Mouse (Mus musculus) cerebellum, adult 2 months (tissue): ENCODE data around the gene Tanc1. TPM values are rescaled to one million over a fixed set of nuclear protein-coding genes. Genes with fewer than 3 reads are reported as not detected.

Experiments used
- DNase-seq, 2 experiments: peaks; one replicate each; pipeline ENCODE4 v3.0.0; 2021
- H3K27ac ChIP-seq: fragments of 200-500 bp; 2 replicates; pipeline ENCODE4 v1.5.1; 2012; ENCODE audit warnings: low read length, control low read depth, inconsistent platforms; ENCODE audit not compliant: insufficient read depth
- H3K27me3 ChIP-seq: fragments of 200-500 bp; 2 replicates; pipeline ENCODE4 v1.6.1; 2012; ENCODE audit warnings: inconsistent platforms, mild to moderate bottlenecking, low read length, moderate library complexity; ENCODE audit not compliant: control insufficient read depth, insufficient read depth
- H3K4me1 ChIP-seq: fragments of 200-500 bp; 2 replicates; pipeline ENCODE4 v1.6.1; 2011; ENCODE audit warnings: low read length; ENCODE audit not compliant: control insufficient read depth, insufficient read depth
- H3K4me3 ChIP-seq: fragments of 200-500 bp; replicated peaks from 2 replicates; pipeline ENCODE3; 2011; ENCODE audit warnings: mild to moderate bottlenecking, low read depth, low read length, control low read depth; ENCODE audit not compliant: insufficient read depth
- CTCF ChIP-seq: fragments of 200-500 bp; IDR thresholded peaks from 2 replicates; pipeline ENCODE4 v1.5.1; 2011; ENCODE audit warnings: low read depth, mild to moderate bottlenecking, control low read depth, low read length, moderate library complexity, borderline replicate concordance; ENCODE audit not compliant: insufficient read depth
- POLR2A ChIP-seq: fragments of 200-500 bp; IDR thresholded peaks from 2 replicates; pipeline ENCODE4 v1.6.1; 2011; ENCODE audit warnings: low read length, control low read depth, borderline replicate concordance; ENCODE audit not compliant: insufficient read depth
- WGBS: fragments of 180-500 bp; shearing (Covaris S2); methylation state at CpG from one replicate; pipeline ENCODE4 v1.1.7; 2018; 5-methylcytosine and 5-hydroxymethylcytosine counted together
- polyA plus RNA-seq: library from polyadenylated mRNA; depleted of rRNA; stranded (reverse); fragments of >200 nt; gene quantifications from 2 replicates; pipeline ENCODE4 v1.2.3, GENCODE M21; 2012; rRNA removed

Gene Tanc1
- polyA plus RNA-seq, 1 experiment: 40.7 TPM

DNA sequence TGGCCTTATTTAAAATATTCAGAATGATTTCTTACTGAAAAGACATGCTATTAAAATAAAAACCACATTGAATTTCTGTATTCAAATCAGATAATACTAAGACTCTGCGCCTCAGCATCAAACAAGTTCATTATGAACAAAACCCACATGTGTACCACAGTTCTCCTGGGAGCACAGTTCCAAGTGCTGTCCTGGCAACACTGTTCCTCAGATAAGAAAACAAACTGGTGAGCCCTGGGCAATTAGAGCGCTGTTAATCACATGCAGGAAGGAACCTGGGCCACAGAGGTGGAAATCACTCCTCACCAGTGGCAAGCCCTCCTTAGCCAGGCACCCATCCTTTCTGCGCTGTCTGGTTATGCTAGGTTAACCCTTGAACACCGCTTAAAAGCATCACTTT is 265.5 kb downstream of the Tanc1 start:
- no peak for DNase-seq
- Histone ChIP-seq H3K4me1 (no peaks in the 10 kb centered on the region), H3K27ac (no peak overlapping the region), H3K27me3 (no peaks in the 10 kb centered on the region), H3K4me3 (no peak overlapping the region)
- 93% methylated on average over 4 of the region's 4 CpGs for WGBS
- TF ChIP-seq POLR2A (no peak), CTCF (no peak)

DNA sequence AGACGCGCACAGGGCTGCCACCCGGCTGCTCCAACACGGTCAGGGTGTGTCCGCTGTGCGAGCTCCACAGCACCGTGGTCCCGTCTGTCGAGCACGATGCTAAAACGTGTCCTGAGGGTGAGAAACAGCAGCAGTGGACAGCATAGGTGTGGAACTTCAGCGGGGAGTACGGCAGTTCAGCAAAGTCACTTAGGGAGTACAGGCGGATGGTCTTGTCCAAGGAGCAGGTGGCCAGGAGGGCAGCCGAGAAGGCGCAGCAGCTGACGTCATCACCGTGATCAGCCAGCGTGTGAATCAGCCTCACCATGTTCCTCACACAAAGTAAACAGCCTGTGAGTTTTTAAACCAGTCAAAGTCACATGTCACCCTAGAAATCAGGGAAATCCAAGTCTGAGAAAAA is 266.4 kb downstream of the Tanc1 start:
- peak in 1 of 2 experiments; percentile 16 for DNase-seq
- Histone ChIP-seq H3K4me3 (no peak overlapping the region), H3K27me3 (no peaks in the 10 kb centered on the region), H3K27ac (no peak overlapping the region), H3K4me1 (no peaks in the 10 kb centered on the region)
- TF ChIP-seq POLR2A: no peak
- no peak for TF ChIP-seq CTCF
- WGBS: 70% methylated on average over 19 of the region's 19 CpGs

- TF ChIP-seq POLR2A (no peak), CTCF (no peak)
- Histone ChIP-seq H3K27me3 (no peaks in the 10 kb centered on the region), H3K27ac (no peak overlapping the region), H3K4me3 (no peak overlapping the region), H3K4me1 (no peaks in the 10 kb centered on the region)
- no peak for DNase-seq
- WGBS: 79% methylated on average over 6 of the region's 6 CpGs
Observed at GRCm38 (mm10) chr2:59881404-59881803, 269.6 kb downstream of the Tanc1 start.

DNA sequence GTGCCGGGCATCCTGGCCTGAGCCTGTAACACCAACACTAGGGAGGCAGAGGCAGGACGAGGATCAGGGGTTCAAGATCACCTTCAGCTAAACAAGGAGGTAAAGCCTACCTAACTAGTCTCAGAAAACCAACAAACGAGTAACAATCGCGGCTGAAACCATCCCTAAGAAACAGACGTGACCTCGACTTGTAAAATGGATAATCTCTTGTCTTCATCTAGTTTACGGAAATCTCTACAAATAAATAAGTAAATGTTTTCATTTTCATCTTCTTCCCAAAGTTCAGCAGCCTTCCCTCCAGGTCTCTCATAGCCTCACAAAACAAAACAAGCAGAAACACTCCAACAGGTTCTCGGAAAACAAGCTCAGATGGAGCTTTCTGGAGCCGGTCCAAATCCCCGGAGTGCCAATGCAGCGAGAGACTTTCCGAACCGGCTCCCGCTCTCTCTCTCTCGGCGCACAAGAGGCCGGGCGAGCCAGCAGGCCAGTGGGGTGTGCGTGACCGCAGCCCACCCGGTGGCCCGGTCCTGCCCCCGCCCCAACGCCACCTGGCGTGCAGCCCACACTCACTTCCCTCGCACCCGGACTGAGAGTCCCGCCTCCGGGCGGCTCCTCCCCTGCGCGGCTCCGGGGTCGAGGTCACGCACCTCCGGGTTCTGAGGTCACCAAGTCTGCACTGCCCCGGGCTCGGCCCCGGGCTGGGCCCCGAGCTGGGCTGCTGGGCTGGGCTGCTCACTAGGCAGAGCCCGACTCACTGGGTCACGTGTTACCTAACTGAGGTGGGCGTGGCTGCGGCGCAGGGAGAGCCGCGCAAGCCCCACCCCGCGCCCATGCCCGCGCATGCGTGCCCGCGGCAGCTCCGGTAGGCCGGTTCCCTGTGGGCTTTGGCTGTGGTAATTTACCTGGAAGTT is 270.2 kb downstream of the Tanc1 start, which contains the start of gene Wdsub1:
Gene Wdsub1 (minus strand): TSS at position 761 of the 911 bp plus-strand sequence.
- peak within 1 kb of the TSS; percentile 79 for H3K4me3 ChIP-seq
- peak; percentile 40; the same call in 1 of the 2 replicates for TF ChIP-seq POLR2A
- no peak for TF ChIP-seq CTCF
- H3K4me1 ChIP-seq: no peaks in the 10 kb centered on the region
- DNase-seq: peak; percentile 91
- no peaks in the 10 kb centered on the region for H3K27me3 ChIP-seq
- peak within 1 kb of the TSS; percentile 25; the same call in 1 of the 2 replicates for H3K27ac ChIP-seq
- WGBS: 4% methylated on average over 57 of the region's 57 CpGs

- peak overlapping the region; percentile 79 for H3K4me3 ChIP-seq
- TF ChIP-seq POLR2A: no peak
- no peak for TF ChIP-seq CTCF
- DNase-seq: no peak
- no peaks in the 10 kb centered on the region for H3K27me3 ChIP-seq
- H3K4me1 ChIP-seq: no peaks in the 10 kb centered on the region
- WGBS: 61% methylated on average over 8 of the region's 8 CpGs
- no peak overlapping the region for H3K27ac ChIP-seq
Observed at GRCm38 (mm10) chr2:59882742-59883281, 271.0 kb downstream of the Tanc1 start.

GRCm38 (mm10) chr2:59889699-59890098 is 277.9 kb downstream of the Tanc1 start:
- H3K4me3 ChIP-seq: no peak overlapping the region
- 90% methylated on average over 6 of the region's 6 CpGs for WGBS
- H3K27me3 ChIP-seq: no peaks in the 10 kb centered on the region
- H3K27ac ChIP-seq: no peak overlapping the region
- no peak for DNase-seq
- no peaks in the 10 kb centered on the region for H3K4me1 ChIP-seq
- no peak for TF ChIP-seq POLR2A
- TF ChIP-seq CTCF: no peak

Other genes with a start within 250 kb of the Tanc1 start
- gene Dapl1, start 127.4 kb upstream of the Tanc1 start, polyA plus RNA-seq: 0.69 and 1.1 TPM in 2 replicates